Mouse (Mus musculus) layer of hippocampus, adult 8-10 months (tissue): ENCODE results near the gene Kcnma1. TPM values are rescaled to one million over a fixed set of nuclear protein-coding genes. Genes with fewer than 3 reads are reported as not detected.

Experiments used
- DNase-seq, 2 experiments: peaks; one replicate each; pipeline ENCODE4 v3.0.0; 2022; ENCODE audit warnings: low spot score in 2 of 2
- total RNA-seq, 4 experiments: library from RNA; stranded (reverse); gene quantifications; 2 replicates each; pipeline ENCODE4 v1.2.4; 2022

Gene Kcnma1
- total RNA-seq, 4 experiments from 2014 or later: 137 to 161 (median 145) TPM

DNA sequence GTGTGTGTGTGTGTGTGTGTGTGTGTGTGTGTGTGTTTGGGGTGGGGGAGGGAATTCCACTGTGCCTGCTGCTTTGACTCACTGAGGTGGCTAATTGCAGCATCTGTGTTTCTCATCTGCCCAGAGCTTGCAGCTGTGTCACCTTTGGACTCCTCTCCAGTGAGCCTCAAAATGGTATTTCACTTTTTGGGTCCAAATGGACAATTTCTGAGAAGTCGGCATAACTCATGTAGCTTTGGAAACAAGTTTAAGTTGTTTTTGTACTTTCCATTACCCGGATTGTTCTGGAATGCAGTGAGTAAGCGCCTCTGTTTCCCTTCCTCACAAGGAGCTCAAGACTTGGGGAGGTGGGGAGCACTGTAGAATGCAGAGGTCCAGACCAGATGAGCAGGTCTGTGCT, 317.9 kb downstream of the Kcnma1 start:
- DNase-seq: no peak

DNA sequence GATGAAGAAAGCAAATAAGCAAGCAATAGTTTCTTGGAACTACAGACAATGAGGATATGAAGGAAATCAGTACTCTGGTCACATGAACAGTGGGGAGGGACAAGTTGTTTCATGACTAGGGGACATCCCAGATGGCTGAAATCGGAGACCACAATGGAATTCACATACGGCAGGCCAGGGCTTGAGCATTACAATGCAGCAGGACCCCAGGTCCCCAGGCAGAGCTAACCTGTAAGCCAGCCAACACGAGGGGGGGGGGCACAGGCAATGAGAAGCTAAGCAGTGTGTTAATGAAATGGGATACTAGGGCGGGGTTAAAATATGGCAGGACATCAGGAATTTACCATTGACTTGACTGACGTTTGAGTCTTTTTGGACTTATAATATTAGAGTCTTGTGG, 324.6 kb downstream of the Kcnma1 start:
- no peak for DNase-seq

DNA sequence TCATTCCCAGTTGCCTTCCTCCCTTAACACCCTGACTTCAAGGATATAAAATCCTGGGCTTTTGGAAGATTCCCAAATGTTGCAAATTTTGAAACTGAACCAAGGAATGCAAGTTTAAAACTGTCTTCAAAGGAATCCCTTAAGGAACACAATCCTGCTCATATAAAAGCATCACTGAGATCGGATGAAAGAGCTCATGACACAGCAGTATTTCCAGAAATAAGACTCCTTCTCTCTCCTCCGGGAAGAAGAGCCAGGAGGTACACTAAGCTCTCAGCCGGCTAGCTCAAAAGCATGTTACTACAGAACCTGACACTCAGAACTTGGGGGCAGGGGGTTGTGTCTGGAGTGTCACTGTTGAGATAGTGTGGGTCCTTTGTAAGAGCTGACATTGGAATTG, 325.8 kb downstream of the Kcnma1 start:
- no peak for DNase-seq

DNA sequence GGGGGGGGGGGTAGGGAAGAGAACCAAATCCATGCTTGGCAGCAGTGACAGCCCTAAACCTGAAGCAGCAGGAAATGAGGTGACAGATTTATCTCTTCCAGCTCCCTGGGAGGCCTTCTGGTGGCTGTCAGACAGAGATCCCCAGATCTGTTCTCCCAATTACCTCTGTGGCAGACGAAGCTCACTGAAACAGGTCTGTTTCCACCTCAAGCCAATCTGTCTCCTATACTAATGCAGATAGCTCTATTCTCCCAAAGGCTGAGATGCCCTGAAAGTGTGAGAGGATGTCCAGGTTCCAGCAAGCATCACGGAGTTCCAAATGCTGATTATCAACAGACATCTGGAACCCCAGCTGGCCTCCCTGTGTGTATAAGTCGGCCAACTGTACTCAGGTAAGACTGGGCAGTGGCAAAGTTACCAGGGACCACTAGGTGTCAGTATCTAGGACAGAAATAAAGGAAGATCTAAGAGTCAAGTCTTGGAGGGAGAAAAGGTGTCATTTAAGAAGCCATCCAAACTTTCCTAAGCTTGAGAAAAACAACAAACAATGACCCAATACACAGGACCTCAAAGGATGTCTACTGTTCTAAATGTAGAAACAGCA, 329.7 kb downstream of the Kcnma1 start:
- DNase-seq: peak in 1 of 2 experiments; percentile 29

DNA sequence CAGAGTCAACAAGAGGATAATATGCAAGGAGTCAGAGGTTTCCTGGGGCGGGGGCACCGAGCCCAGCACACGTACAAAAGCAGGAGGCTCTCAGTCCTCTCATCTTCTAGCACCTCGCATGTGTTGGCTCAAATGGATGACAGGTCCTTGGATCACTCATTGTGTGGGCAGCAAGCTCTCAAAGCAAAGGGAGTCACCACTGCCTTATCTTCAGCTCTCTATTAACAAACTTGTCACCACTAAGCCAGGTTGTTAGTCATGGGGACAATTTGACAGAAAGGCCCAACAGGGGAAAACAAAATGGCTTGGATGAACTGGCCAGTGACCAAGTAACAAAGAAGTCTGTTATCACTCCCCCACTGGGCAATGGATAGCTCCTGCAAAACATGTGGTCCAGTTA, 331.5 kb downstream of the Kcnma1 start:
- no peak for DNase-seq

DNA sequence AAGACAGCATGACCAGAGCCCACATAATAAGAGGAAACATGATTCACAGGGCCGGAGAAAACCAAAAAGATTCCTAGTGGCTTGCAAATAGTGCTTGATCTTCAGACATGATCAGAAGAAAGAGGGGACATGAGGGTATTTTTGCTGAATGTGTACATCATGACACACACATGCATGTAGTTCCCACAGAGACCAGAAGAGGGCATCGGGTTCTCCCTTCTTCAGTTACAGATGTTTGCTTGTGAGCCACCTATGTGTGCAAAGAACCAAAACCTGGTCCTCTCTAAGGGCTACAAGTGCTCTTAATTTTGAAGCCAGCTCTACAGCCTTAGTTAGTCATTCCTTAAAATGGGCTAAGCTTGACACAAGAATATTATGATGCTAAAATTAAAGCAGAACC, 334.9 kb downstream of the Kcnma1 start:
- DNase-seq: no peak

DNA sequence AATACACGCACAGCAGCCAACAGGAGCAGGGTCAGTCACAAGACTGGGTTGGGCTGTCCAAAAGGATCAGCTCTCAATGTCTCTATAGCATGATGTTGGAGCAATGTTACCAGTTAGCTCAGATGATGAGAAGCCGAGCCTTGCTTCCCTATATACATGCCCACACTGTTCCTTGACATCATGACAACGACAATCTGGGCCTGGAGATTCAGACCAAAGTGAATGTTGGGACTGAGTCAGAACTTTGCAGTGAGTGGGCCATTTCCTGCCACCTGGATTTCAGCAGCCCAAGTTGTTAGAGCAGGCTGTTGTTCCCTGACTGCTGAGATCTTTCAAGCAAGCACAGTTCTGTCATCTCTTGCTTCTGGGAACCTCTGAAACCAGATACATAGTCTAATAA, 347.9 kb downstream of the Kcnma1 start:
- peak in 1 of 2 experiments; percentile 36 for DNase-seq

DNA sequence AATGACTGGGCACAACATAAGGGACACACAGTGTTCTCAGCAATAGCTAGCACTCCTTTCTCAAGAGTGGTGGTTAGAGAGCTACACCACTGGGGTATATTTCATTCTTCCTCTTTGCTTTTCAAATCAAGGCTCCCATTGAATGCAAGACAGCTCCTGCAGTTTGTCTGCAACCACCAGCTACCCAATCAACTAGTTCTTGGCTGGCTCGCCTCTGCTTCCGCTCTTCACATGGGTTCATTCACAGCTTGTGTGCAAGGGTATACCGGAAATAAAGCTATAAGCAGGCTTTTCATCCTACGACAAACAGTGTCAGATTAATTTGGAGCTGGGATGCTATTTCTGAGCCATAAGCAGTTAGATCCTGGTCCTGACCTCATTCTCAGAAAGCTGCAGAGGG, 362.6 kb downstream of the Kcnma1 start:
- DNase-seq: no peak

DNA sequence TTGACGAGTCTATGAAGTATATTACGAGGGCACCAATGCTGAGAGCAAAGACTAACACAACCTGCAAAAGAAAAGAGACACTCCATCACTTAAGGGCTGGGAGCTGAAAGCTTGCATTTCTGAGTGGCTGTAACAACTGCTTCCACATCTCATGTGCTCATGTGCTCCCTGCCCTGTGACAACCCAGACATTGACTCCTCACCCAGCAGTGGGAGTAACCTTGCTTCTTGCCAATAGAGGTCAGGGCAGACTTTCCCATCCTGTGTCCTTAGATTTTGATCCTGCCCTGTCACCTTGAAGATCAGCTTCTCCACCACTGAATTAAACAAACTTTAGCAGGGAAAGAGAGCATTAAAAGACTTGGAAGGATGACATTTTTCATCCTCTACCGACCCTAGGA, 364.2 kb downstream of the Kcnma1 start:
- DNase-seq: no peak

DNA sequence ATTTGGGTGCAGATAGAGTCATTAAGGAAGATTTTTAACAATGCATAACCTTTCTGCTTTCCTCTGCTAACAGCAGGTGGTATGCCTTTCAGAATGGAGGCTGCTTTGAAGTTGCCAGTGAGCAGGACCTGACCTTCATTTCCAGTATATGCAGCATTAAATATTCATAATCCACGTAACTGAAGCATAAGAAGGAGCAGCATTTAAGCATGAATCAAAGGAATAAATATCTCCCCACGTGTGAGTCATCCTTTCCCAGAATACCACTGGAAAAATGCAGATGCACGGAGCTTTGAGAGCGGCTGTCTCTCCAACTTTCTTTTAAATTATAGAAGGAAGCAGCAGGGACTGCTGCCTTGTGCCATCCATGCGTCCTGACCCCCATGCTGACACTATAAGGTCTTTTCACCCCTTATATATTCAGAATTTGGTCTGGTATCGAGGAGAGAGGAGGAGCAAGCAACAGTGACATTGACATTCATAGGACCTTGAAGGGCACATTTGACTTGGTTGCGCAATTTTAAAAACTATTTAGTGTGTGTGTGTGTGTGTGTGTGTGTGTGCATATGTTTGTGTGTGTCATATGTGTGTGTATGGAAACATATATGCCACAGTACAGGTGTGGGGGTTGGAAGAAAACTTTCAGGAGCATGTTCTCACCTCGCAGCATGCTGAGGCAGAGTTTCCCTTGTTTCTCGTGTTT, 368.8 kb downstream of the Kcnma1 start:
- no peak for DNase-seq

DNA sequence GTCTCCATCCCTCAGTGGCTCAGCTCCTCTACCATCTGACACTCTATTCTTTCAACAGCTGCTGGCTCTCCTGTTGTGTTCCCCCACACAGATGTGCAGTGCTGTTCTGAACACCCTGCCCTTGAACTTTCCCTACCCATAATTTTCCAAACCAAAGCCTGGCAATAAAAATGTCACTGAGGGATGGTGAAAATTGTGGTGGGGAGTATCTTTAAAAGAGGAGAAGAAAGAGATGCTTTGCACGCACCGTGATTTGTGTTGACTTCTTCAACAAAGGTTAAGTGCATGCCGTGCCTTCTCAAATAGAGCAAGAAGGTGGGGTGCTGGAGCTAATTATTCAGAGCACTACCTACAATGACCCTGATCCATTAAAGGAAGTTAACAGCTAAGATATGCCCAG, 371.1 kb downstream of the Kcnma1 start:
- no peak for DNase-seq

DNA sequence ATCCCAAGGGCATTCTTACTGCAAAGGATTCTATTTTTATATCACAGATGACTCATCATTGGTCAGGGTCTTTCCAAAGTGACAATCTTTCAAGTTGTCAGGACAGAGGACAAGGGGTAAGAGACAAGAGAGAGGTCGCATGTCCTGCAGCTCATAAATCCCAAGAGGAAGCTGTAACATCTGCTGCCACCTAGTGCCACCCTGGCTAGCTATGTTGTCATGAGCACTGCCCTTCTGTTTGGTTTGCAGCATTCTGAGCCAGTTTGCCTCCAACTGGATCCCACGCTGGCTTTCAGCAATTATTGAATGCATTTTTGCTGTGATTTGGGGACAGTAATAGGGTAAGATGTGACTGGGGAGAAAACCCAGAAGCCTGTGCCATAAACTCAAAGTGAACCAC, 373.6 kb downstream of the Kcnma1 start:
- DNase-seq: no peak

DNA sequence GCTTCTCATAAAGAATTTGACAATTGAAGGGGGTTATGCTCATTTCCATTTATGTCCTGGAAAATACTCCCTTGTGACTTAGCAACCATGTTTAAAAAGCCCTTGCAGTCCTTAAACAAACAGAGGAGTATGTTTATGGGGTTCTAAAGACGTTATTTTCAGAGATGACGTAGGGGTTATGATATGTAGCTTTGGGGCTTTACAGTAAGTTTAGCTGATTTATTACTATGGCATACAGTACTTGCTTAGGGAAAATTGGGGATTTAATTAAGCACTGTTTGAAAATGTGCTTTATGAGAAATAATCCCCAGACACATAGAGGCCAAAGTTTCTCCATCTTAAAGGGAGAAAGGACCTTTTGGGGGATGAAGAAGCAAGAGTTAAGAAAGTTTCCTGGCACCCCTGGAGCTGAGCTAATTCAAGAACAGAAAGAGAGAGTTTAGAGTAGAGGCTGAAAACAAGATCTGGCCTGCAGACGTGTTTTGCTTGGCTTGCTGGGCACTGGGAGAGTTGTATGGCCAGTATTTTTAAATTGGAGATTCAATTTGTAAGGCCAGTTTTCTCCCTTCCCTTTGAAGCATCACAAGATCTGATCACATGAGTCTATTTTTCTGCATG, 376.1 kb downstream of the Kcnma1 start:
- DNase-seq: no peak

DNA sequence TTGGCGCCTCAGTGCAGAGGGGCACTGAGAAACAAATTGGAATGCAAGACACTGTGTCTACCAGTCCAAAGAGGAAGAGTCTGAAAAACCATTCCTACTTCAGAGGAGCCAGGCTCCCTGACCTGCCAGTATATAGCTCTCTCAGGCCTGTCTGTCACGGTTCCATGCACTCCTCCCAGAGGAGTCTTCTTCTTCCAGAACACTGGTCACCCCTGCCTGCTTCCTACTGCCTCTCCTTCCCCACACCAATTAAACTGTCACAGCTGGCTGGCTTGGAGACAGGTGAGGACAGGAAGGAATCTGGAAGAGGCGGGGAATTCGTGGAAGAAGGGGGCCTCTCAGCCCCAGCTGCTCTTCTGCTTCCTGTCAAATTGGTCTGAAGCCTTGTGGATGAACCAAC, 378.4 kb downstream of the Kcnma1 start:
- DNase-seq: no peak

DNA sequence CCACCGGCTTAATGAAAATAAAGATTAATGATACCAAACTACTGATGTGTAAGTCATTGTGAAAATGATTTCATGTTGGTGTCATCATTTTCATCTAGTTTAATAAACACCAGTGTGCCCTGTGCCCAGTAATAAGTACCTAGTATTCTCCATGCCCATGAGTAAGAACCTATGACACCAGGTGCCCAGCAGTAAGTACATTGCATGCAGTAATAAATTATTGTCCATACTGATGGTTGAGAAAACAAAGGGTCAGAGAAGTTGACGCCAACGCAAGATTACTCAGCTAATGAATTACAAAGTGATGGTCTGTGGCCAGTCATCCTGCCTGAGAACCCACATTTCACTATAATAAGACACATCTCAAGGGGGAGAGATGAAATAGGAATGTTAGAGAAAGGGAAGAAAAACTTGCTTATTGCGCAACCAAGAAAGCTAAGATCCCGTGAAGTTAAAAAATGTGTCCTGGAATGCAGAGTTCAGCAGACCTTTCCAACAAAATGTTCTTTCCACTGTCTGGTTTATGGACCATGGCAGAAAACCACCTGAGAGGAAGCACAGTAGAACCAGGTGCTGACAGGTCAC, 381.2 kb downstream of the Kcnma1 start:
- no peak for DNase-seq

DNA sequence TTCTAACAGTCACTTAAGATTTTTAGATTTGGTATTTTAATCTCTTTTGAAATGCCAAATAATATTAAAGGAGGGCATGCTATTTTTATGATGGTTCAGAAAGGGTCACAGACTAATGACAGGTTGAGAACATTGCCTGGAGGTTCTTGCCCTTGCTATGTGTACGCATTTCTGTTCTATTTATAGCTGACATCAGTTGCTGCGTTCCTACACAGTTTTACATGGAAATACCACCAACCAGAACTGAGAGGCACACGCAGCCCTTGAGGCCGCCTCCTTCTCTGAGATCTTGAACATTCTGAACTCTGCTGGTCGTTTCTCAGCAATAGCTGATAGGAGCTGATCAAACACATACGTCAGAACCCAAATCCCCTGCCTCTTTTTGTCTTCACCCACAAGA, 387.4 kb downstream of the Kcnma1 start:
- DNase-seq: no peak

DNA sequence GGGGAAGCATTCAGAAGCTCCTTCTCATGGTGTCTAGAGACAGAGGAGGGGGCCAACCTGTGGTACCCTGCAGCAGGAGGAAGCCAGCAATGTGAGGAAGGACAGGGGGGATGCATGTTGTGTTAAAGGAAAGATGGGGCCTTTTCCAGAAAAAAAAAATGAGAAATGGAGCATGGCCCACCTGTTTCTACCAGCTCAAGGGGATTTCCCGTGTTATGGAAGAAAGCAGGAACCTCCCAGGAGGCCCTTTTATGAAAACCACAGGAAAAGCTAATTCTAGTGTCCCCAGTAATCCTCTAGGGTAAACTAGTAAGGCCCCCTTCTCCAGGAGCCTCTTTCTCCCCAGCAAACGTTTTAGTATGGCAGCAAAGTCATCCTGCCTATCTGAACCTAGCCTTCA, 388.2 kb downstream of the Kcnma1 start:
- no peak for DNase-seq

DNA sequence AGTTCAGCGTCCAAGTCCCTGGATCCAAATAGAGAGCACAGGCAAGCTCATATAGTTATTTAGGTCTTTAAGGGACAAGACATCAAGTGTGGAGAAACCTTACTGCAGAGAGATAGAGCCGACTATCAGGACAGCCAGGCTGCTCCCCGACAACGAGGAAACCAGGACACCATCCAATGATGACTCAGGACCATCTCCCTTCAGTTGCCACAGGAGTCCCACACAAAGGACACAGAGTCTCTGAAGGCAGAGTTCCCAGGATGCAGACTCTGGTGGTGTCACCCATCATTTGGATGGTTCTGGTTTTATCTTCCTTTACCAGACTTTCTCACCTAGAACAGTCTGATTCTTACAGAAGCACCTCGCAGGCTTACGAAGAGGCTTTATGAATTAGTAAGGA, 388.9 kb downstream of the Kcnma1 start:
- no peak for DNase-seq

DNA sequence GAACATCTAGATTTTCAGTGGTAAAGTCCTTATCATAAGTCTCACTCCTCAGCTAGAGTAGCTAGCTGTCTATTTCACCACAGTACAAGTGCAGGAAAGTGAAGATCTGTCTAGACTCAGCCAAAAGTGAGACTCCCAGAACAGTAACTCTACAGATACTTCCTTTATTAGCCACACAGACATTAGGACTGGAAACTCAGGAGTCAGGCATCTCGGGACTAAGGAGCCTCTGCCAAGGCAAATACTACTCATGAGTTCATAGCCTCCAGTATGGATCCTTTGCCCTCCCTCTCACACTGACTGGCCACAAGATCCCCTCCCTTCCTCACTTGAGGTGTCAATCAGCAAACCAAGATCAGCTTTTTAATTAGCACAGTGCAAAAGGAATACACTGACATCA, 389.8 kb downstream of the Kcnma1 start:
- DNase-seq: no peak

DNA sequence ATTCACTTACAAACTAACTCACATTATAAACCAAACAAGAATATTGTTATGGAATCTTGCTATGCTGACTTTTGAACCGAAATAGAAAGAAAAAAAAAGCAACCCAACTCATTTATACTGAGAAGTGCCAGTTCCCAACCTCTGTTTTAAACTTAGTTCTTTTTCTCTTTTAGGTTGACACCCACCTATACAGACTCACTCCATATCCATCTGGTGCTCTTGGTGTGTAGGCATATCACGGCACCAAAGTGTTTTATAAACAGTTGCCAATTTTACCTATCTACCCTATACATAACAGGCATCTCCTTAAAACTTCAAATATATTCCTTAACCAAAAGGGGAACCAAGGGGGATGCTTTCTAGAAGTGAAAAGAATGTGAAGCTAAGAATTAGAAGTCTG, 393.6 kb downstream of the Kcnma1 start:
- no peak for DNase-seq

DNA sequence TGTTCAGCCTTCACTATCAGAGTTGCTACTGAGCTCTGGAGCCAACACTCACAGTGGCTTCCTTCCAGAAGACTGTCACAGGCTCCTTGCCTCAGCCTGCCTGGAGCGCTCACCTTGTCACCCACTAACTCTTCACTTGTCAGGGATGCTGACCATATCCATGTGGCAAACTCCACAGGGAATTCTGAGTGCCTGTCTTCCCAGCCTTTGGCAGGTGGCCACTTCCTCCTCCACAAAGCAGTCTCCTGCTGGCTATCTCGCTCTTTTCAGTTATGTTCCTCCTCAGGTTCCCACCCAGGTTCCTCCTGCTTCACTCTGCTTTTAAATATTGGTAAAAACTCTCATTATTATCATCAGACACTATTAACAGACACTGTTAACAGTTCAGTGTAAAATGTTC, 395.3 kb downstream of the Kcnma1 start:
- DNase-seq: no peak

DNA sequence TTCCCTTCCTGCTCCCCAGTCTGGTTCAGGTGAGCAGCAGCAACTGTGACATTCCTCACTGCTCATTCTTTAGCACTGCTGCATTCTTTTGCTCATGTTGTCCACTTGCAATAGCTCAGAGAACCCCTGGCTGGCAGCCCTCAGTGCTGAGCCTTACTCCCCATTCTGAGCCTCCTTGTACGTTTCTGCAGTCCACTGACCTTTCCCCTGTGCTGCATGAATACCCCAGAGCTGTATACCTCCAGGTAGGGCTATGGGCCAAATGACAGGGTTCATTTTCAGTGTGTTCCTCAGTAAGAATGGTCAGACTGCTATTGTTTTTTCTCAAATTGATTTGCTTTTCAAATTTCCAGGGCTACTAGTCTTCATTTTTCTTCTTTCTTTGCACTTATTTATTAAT, 396.2 kb downstream of the Kcnma1 start:
- DNase-seq: no peak

DNA sequence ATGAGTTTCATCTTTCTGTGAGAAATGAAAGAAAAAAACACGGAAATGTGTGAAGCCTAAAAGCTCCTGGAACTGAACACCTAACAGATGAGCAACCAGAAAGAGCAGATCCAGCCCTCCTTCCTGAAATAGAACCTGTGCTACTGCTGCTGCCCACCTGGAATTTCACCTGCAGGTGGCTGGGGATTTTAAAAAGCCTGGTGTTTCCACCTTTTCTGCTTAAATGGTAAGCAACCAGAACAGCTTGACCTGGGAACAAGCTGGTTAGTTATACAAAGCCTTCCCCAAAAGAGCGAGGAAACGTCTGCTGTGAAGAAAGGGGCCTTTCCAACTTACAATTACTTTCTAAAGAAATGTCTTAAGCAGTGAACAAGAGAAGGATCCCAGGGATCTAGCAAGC, 404.2 kb downstream of the Kcnma1 start:
- DNase-seq: peak in 1 of 2 experiments; percentile 37
